Mouse (Mus musculus) naive thymus-derived CD4-positive, alpha-beta T cell, adult 2 months (primary cell): ENCODE results near the gene Wfdc3.
"Not testable (repeated sequence)": the region's sequence is repeated elsewhere in the genome, so short reads cannot be mapped to it uniquely, and the experiment has no call there.

Source experiments
- DNase-seq: peaks from one replicate; pipeline ENCODE4 v3.0.0-alpha.2; 2011; ENCODE audit warnings: low read depth

Gene Wfdc3

GRCm38 (mm10) chr2:164737377-164738090, 8.2 kb downstream of the Wfdc3 start:
- no peak for DNase-seq

GRCm38 (mm10) chr2:164735446-164735845, 10.3 kb downstream of the Wfdc3 start:
- DNase-seq: no peak

GRCm38 (mm10) chr2:164734839-164735238, 10.9 kb downstream of the Wfdc3 start:
- no peak for DNase-seq

- DNase-seq: no peak
Measured at GRCm38 (mm10) chr2:164733259-164733658, 12.5 kb downstream of the Wfdc3 start.

GRCm38 (mm10) chr2:164731719-164732118, 14.0 kb downstream of the Wfdc3 start:
- no peak for DNase-seq

- peak; percentile 74 for DNase-seq
Measured at GRCm38 (mm10) chr2:164725895-164726619, 19.7 kb downstream of the Wfdc3 start.

GRCm38 (mm10) chr2:164723276-164723675, 22.5 kb downstream of the Wfdc3 start:
- no peak for DNase-seq

GRCm38 (mm10) chr2:164716194-164716786, 29.4 kb downstream of the Wfdc3 start:
- not testable (repeated sequence) for DNase-seq

GRCm38 (mm10) chr2:164715005-164715404, 30.7 kb downstream of the Wfdc3 start, which contains the start of gene Spint5:
TSS of gene Spint5 (plus strand) at chr2:164715305.
- DNase-seq: no peak

GRCm38 (mm10) chr2:164705991-164706390, 39.7 kb downstream of the Wfdc3 start:
- DNase-seq: no peak

GRCm38 (mm10) chr2:164705328-164705727, 40.4 kb downstream of the Wfdc3 start:
- DNase-seq: no peak

- DNase-seq: no peak
Measured at GRCm38 (mm10) chr2:164704235-164704634, 41.5 kb downstream of the Wfdc3 start.

- DNase-seq: no peak
Measured at GRCm38 (mm10) chr2:164701761-164702160, 44.0 kb downstream of the Wfdc3 start.

- DNase-seq: no peak
Measured at GRCm38 (mm10) chr2:164700959-164701358, 44.8 kb downstream of the Wfdc3 start.

- DNase-seq: no peak
Measured at GRCm38 (mm10) chr2:164698201-164698600, 47.5 kb downstream of the Wfdc3 start, which contains the start of gene Spint4. TSS of gene Spint4 (plus strand) at chr2:164698501.

- DNase-seq: no peak
Measured at GRCm38 (mm10) chr2:164684807-164685206, 60.9 kb downstream of the Wfdc3 start, which contains the start of gene Wfdc13. TSS of gene Wfdc13 (plus strand) at chr2:164685107.
